Comparison of ENCODE assay signal across 8 mouse cellular contexts in genomic region chr4:116176543-116176988, GRCm38 (mm10). TPM values are rescaled to one million over a fixed set of nuclear protein-coding genes. Genes with fewer than 3 reads are reported as not detected.
DNase-seq lines count a peak whose midpoint lies in the region; ATAC-seq and TF ChIP-seq lines count a peak whose summit lies in the region.

No protein-coding gene starts in this region.

- H3K4me1 ChIP-seq in hindbrain, postnatal 0 days (ENCODE audit: insufficient read depth, low read length) = peaks cover 21% of the 10 kb centered on the region
- peaks cover 52% of the 10 kb centered on the region for H3K4me1 ChIP-seq in megakaryocyte, embryonic 14.5 days

- H3K4me2 ChIP-seq in hindbrain, postnatal 0 days (ENCODE audit: low read depth, low read length) = peak overlapping the region; percentile 52

- 0 out of 2 replicates have a peak overlapping the region, but pooled peaks have one; percentile 4 for H3K4me3 ChIP-seq in hindbrain, postnatal 0 days (ENCODE audit: low read length)
- H3K4me3 ChIP-seq in megakaryocyte, embryonic 14.5 days (replicated peaks) = peak overlapping the region; percentile 89

- H3K27ac ChIP-seq in hindbrain, postnatal 0 days = peak overlapping the region; percentile 89

- 21% methylated on average over 10 of the region's 10 CpGs for WGBS in hindbrain, postnatal 0 days

- peak overlapping the region; percentile 45 for H3K9ac ChIP-seq in hindbrain, postnatal 0 days (replicated peaks; ENCODE audit: low read length)

- TF ChIP-seq CTCF in hindbrain, postnatal 0 days (IDR thresholded peaks at IDR 0.05; ENCODE audit: low read depth) = no peak

- no peaks in the 10 kb centered on the region for H3K36me3 ChIP-seq in hindbrain, postnatal 0 days (ENCODE audit: insufficient read depth, low read length)
- no peaks in the 10 kb centered on the region for H3K36me3 ChIP-seq in megakaryocyte, embryonic 14.5 days (replicated peaks; ENCODE audit: low read length)

- peak; percentile 87 for ATAC-seq in hindbrain, postnatal 0 days
- no peak for ATAC-seq in inflammation-experienced regulatory T-cells, adult 6 months

- DNase-seq in T-cell, adult 2 months (ENCODE audit: low spot score) = peak; percentile 8
- DNase-seq in cerebellum, postnatal 25 days = peak; percentile 99
- DNase-seq in gastrocnemius, postnatal 14 days = peak; percentile 67
- DNase-seq in hindbrain, postnatal 0 days (ENCODE audit: low spot score) = peak; percentile 89
- peak; percentile 71 to 86 for DNase-seq in left cerebral cortex, postnatal 36 days (ENCODE audit: low spot score in 2 of 2)
- peak; percentile 63 for DNase-seq in right cerebral cortex, postnatal 4 days

- no peaks in the 10 kb centered on the region for H3K9me3 ChIP-seq in hindbrain, postnatal 0 days (ENCODE audit: low read length)
- H3K9me3 ChIP-seq in megakaryocyte, embryonic 14.5 days = no peaks in the 10 kb centered on the region

- H3K27me3 ChIP-seq in hindbrain, postnatal 0 days (ENCODE audit: insufficient read depth, low read length) = no peaks in the 10 kb centered on the region
- peaks cover 37% of the 10 kb centered on the region for H3K27me3 ChIP-seq in megakaryocyte, embryonic 14.5 days (replicated peaks)

- intact Hi-C loops in gastrocnemius, postnatal 14 days (cut with DNase I; ENCODE audit: low total_unique reads) = no loop called here
- intact Hi-C loops in left cerebral cortex, postnatal 36 days (cut with DNase I) = loop anchor here (1.0 kb wide), 1 partner anchor 45 kb away; the partner anchor contains the start of gene Pik3r3

RNA-seq across cellular contexts. Expression of gene Gm49337, which starts 3.4 kb away (rescaled TPM):
- under 1 TPM in 1 of 2 experiments, not detected in 1; 0.47 TPM for total RNA-seq in gastrocnemius, postnatal 14 days (2021)
- total RNA-seq in hindbrain, postnatal 0 days (2014; rRNA removed) = not detected in 2 replicates
- polyA plus RNA-seq in hindbrain, postnatal 0 days (2015; fragmentation: Nextera tagmentation; extraction: Ambion mirVana) = not detected in 2 replicates
- 1 to 10 TPM in 1 of 2 experiments, not detected in 1; 1.7 TPM for total RNA-seq in left cerebral cortex, postnatal 36 days (2021)
- not detected in 2 replicates for polyA plus RNA-seq in megakaryocyte, embryonic 14.5 days (2012; ENCODE audit: insufficient read depth, low replicate concordance)
- polyA plus RNA-seq in inflammation-experienced regulatory T-cells, adult 6 months (2017; shearing (Covaris generic)) = not detected

RNA-seq across cellular contexts. Expression of gene 1700042G07Rik, which starts 3.4 kb away (rescaled TPM):
- total RNA-seq in gastrocnemius, postnatal 14 days (2021) = not detected
- total RNA-seq in hindbrain, postnatal 0 days (2014; rRNA removed) = not detected in 2 replicates
- polyA plus RNA-seq in hindbrain, postnatal 0 days (2015; fragmentation: Nextera tagmentation; extraction: Ambion mirVana) = not detected in 2 replicates
- total RNA-seq in left cerebral cortex, postnatal 36 days (2021) = not detected
- polyA plus RNA-seq in megakaryocyte, embryonic 14.5 days (2012; ENCODE audit: insufficient read depth, low replicate concordance) = not detected in 2 replicates
- not detected for polyA plus RNA-seq in inflammation-experienced regulatory T-cells, adult 6 months (2017; shearing (Covaris generic))

RNA-seq across cellular contexts. Expression of gene Tspan1, which starts 9.2 kb away (rescaled TPM):
- not detected for total RNA-seq in gastrocnemius, postnatal 14 days (2021)
- total RNA-seq in hindbrain, postnatal 0 days (2014; rRNA removed) = 0.16 and 0.40 TPM in 2 replicates
- 0.21 and 0.34 TPM in 2 replicates for polyA plus RNA-seq in hindbrain, postnatal 0 days (2015; fragmentation: Nextera tagmentation; extraction: Ambion mirVana)
- under 1 TPM in 1 of 2 experiments, not detected in 1; 0.59 TPM for total RNA-seq in left cerebral cortex, postnatal 36 days (2021)
- polyA plus RNA-seq in megakaryocyte, embryonic 14.5 days (2012; ENCODE audit: insufficient read depth, low replicate concordance) = not detected in 2 replicates
- not detected for polyA plus RNA-seq in inflammation-experienced regulatory T-cells, adult 6 months (2017; shearing (Covaris generic))

RNA-seq across cellular contexts. Expression of gene Lurap1, which starts 25.4 kb away (rescaled TPM):
- 10 to 100 TPM; 10.8 to 13.4 TPM for total RNA-seq in gastrocnemius, postnatal 14 days (2021)
- total RNA-seq in hindbrain, postnatal 0 days (2014; rRNA removed) = 6.2 and 7.9 TPM in 2 replicates
- 4.0 TPM in 2 replicates for polyA plus RNA-seq in hindbrain, postnatal 0 days (2015; fragmentation: Nextera tagmentation; extraction: Ambion mirVana)
- total RNA-seq in left cerebral cortex, postnatal 36 days (2021) = 10 to 100 TPM; 27.2 to 35.8 TPM
- 0.93 TPM in 1 of 2 replicates, not detected in the other for polyA plus RNA-seq in megakaryocyte, embryonic 14.5 days (2012; ENCODE audit: insufficient read depth, low replicate concordance)
- polyA plus RNA-seq in inflammation-experienced regulatory T-cells, adult 6 months (2017; shearing (Covaris generic)) = under 1 TPM; 0.43 to 0.75 (median 0.63) TPM

RNA-seq across cellular contexts. Expression of gene Pik3r3, which starts 44.9 kb away (rescaled TPM):
- total RNA-seq in gastrocnemius, postnatal 14 days (2021) = 10 to 100 TPM in 1 of 2 experiments, 1 to 10 TPM in 1; 7.7 to 11.3 TPM
- total RNA-seq in hindbrain, postnatal 0 days (2014; rRNA removed) = 37.8 and 44.4 TPM in 2 replicates
- polyA plus RNA-seq in hindbrain, postnatal 0 days (2015; fragmentation: Nextera tagmentation; extraction: Ambion mirVana) = 37.7 and 39.8 TPM in 2 replicates
- total RNA-seq in left cerebral cortex, postnatal 36 days (2021) = 10 to 100 TPM; 40.3 to 42.0 TPM
- 1.2 TPM in 1 of 2 replicates, not detected in the other for polyA plus RNA-seq in megakaryocyte, embryonic 14.5 days (2012; ENCODE audit: insufficient read depth, low replicate concordance)
- 1 to 10 TPM; 1.2 to 3.4 (median 2.3) TPM for polyA plus RNA-seq in inflammation-experienced regulatory T-cells, adult 6 months (2017; shearing (Covaris generic))

Comparison
In these comparisons a context has a peak if more than half of its experiments do, and no peak if none do; other contexts are left out.
1. DNase-seq: peak in every context shown above with its lines; median percentile 99 in cerebellum, postnatal 25 days; 89 in hindbrain, postnatal 0 days; 78 in left cerebral cortex, postnatal 36 days; 67 in gastrocnemius, postnatal 14 days; 63 in right cerebral cortex, postnatal 4 days; 8 in T-cell, adult 2 months.